Mouse (Mus musculus) left cerebral cortex, adult 9 months (tissue): Measurements from ENCODE around the gene Arhgap5.
"Not testable (repeated sequence)": the region's sequence is repeated elsewhere in the genome, so short reads cannot be mapped to it uniquely, and the experiment has no call there.

Source experiments
- DNase-seq, 2 experiments: peaks; one replicate each; pipeline ENCODE4 v3.0.0; 2022; ENCODE audit warnings: low spot score in 2 of 2

The Arhgap5 gene

DNA sequence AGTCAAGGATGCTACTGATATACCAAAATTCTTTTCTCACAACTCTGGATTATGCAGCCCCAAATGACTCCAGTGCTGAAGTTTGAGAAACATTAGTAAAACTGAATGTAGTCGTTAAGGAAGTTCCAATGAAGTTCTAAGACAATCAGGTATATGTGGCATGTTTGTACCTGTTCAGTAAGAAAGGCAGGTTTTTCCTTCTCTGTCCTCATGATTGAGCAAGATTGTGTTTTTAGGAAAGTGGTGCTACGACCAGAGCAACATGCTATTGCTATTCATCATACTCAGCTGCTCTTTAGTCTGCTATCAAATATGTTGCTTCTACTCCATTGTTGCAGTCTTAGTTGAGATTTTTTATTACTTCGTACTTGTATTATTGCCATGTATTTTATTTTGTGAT lies 26.0 kb downstream of the Arhgap5 start:
- DNase-seq: no peak

DNA sequence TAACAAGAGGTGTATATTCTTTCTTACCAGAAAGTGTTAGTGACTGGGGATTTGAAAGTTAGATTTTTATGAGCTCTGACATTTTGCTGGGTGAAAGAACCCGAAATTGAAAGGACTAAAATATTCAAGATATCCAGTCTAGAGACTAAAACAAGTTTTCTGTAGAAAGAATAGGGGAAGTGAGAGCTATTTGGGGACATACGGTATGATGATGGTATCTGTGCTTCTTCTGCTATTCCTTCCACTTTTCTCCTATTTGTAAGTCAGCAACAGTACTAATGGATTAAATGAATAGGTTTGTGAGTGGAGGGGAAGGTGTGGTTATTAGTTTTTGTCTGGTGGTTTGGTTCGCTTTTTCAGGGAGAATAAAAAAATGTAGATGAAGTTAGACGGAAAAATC lies 37.5 kb downstream of the Arhgap5 start:
- DNase-seq: no peak

DNA sequence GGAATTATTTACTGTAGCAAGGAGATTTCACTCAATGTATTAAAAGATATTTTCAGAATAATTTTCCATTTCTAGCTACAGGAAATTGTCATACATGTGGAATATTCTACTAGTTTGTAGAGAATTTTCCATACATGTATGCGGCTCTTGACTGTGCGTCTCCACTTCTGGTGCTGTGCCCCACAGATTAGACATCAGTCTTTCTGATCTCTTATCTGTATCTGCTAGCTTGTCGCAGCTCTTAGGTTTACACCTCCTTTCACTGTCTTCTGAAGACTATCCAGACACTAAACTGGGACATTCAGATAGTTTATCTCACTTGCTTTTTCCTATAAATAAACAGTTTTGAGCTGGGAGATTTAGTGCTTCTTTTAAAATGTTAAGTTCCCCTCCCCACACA lies 40.8 kb downstream of the Arhgap5 start:
- DNase-seq: no peak

DNA sequence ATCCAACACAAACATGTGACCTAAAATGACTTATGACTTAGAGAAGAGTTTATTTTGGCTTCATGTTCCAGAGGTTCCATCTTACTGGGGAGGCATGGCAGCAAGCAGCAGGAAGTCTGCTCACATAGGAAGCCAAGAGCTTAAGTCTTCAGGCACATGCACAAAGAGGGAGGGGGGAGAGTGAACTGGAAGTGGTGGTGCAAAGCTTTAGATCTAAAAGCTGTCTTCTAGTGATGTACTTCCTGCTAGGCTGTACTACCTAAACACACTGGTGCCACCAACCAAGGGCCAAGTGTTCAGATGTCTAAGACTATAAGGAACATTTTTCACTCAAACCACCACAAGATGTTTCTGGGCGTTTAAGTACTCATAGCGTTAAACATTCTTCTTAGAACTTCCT lies 48.3 kb downstream of the Arhgap5 start:
- DNase-seq: no peak

DNA sequence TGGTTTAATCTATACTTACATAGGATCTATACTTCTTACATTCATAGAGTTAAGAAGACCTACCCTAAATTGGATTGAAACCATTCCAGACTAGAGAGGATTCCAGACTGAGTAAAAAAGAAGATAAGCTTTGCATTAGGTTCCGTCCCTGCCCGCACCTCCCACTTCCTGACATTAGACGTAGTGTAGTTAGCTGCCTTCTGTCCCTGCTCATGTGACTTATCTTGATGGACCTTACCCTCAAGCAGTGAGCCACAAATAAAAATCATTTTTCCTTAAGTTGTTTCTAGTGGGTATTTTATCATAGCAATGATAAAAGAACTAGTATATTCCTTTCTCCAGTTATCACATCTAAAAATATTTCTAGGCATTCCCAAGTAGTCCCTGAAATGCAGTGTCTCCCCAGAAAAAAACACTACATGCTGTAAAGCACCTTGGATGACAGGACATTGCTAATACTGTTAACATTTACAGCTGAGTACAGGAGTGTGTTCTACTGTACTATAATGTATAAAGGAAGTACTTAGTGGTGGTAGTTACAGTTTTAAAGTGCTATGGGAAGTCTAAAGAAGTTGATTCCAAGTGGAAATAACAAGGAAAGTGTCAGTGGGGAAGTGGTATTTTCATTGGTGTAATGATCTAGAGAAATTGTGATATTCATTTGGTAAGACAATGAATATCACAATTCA lies 51.6 kb downstream of the Arhgap5 start:
- DNase-seq: no peak

DNA sequence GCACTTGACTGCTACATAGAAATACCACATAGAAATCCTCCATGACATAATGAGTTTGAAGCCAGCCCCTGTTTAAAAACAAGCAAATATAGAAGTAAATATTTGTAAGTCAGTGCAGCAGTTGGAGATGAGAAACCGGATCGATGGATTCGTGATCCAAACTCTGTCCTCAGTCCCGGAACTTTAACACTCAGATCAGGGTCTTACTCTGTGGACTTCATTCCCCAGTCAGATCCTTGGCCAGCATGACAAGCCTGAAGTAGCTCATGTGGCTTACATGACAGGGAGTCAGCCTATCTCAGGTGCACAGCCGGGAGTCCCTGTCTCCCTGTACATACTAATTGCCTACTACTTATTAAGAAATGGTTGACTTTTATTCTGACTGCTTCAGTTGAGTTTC lies 61.9 kb downstream of the Arhgap5 start:
- DNase-seq: no peak

DNA sequence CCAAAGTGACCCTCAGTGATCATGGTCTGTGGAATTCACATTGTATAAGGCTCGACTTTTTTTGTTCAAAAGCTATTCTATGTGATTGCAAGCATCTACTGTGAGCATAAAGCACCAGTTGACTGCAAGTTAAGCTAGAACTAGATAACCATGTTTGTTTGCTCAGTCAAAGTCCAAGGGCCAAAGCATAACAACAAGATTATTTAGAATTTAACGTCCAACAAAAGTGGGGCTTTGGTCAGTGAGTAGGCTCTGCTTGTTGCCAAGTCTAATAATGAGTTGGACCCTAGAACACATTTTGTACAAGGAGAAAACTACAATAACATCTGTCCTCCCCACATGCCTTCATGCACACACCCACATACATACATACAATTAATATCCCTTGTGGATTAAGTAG lies 69.6 kb downstream of the Arhgap5 start:
- DNase-seq: no peak

DNA sequence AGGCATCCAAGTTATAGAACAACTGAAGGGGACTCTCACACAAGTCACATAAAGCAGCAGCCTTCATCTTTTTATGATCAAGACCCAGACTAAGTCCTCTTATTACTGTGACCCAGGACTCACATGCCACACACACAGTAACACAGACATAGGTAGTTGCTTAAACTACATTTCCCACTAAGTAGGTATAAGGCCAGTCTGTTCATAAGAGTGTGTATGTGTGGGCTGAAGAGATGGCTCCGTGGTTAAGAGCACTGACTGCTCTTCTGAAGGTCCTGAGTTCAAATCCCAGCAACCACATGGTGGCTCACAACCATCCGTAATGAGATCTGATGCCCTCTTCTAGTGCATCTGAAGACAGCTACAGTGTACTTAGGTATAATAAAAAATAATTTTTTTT lies 82.7 kb downstream of the Arhgap5 start:
- not testable (repeated sequence) for DNase-seq

DNA sequence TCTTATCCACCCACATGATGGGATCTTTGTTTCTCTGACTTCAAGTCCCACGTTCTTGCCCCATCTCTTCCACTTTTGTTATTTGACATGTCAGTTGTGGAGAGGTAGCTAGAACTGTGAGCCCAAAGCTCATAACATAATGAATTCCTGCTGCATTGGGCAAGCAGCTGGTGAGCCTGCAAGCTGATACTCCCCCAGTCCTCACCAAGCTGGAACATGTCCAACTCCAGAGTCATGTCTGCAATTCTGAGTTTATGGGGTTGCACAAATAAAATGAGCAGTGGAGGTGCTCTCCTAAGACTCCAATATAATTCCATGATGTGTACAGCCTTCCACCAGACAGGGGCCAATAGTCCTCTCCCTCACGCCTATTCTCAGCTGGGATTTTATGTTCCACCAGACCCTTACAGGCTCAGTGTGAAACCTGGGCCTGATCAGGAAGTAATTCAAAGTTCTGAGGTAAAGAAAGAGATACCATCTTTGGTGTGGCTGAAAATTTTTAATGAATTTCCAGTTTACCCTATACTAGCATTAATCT lies 83.8 kb downstream of the Arhgap5 start:
- no peak for DNase-seq

DNA sequence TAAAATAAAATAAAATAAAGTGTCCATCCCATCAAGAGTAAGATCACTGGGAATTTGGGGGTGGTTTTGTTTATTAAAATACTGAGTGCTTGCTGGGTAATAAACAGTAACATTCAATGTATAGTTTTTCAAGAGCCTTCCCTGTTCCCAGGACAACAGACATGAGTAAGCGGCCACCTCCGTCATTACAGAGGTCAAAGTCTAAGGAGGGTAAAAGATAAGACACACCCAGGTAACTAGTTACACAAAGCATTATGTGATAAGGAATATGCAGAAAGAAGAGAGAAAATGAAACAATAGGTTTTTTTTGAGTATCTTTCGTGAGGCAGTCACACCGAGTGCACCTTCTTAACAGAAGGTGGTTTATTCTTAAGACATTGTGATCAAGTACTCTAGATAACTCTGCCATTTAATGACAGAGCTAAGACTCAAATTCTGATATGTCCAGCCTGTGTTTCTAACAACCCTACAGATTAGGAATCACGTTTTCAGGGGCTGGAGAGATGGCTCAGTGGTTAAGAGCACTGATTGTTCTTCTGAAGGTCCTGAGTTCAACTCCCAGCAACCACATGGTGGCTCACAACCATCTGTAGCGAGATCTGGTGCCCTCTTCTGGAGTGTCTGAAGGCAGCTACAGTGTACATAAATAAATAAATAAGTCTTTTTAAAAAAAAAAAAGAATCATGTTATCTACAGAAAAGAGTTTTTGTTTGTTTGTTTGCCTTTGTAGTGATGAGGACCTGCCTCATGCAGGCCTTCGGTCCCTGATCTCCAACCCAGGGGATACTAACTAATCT lies 91.8 kb downstream of the Arhgap5 start:
- DNase-seq: no peak

DNA sequence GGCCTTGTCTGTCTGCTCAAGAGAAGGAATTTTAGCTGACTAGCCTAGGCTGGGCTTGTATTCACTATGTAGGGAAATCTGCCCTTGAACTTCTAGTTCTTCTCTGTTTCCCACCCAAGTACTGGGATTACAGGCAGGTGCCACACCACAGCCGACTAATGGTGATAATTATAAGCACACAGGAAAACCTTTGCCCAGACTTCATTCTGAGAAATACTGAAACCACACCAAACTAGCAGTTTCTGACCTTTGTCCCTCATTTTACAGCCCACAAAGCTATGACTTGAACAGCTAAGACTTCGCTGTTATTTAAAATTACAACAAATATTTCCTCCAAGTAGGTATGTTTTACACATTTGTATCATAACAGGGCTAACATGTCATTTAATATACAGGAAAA lies 98.7 kb downstream of the Arhgap5 start:
- DNase-seq: no peak

DNA sequence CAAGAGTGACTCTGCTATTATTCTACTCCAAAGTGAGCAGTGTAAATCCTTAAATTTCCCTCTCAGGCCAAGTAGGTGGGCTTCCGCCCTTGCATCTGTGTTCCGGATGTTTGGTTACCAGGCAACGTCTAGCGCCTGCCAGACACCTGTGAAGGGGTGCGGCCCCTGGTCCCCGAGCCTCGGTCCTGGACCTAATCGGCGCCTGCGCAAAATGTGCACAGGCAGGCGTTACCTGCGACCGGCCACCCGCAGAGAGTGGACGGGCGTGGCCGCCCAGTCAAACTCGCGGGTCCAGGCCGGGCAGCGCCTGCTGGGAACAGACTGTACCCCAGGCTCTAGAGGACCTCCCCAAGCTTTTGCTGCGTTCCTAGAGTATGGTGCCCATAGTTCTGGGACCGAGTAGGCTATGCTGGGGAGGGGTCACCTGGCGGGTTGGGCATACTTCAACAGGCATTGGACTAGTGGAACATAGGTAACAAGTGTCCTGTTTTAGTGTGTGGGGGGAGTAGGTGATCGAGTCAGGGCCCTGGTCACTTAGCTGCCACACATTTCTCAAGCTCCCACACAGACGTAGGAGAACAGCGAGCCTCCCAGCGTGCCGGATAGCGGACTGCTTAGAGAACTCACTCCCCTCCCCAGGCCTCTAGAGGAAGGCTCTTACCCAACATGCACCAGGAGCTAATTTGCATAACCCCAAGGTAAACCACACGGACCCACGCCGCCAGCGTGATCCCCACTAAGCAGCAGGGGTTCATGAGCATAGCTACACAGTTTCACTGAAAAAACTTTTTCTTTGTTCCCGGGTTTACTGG lies 99.3 kb downstream of the Arhgap5 start:
- peak; percentile 69 to 88 for DNase-seq

DNA sequence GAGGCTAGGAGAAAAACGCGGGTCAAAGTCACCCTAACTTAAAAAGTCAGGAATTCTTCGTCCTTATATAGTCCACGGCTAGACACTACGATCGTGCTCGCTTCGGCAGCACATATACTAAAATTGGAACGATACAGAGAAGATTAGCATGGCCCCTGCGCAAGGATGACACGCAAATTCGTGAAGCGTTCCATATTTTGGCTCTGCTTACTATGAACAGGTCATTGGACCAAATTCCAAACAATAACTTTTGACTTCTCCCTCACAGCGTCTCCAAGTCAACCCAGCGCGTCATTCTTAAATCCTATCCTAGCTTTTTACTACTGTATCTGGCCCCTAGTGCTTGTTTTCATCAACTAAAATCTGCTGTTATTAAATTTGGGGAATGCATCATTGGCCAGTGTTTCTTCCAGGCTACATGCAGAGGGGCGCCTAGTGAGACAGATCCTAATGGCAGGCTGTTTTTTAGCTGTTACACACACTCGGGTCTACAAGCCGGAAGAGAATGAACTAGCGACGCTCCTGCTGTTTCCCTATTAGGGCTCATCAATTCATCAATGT lies 100.0 kb downstream of the Arhgap5 start:
- peak; percentile 76 to 85 for DNase-seq

DNA sequence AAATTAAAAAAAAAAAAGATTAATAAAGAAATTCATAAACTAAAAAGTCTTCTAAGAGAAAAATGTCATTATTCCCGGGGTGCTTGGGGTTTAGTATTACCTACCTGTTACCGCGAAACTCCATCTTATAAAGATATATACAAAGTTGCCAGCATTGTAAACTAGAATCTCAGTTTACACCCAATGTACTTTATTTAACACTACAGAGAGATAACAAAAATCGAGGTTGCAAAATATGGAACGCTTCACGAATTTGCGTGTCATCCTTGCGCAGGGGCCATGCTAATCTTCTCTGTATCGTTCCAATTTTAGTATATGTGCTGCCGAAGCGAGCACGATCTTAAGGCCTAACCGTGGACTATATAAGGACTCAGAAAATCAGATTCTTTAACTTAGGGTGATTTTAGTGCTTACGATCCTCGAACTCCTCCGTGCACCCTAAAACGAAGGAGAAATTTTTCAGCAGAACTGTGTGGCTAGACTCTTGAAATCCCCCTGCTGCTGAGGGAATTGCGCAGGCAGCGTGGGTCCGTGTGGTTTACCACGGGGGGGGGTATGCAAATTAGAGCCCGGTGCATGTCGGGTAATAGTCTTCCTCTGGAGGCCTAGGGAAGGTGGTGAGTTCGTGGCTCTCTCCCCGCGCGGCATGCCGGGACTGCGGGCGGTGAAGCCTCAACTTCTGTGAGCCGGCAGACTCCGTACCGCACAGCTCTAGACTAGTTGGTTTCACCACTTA lies 100.7 kb downstream of the Arhgap5 start:
- DNase-seq: peak; percentile 81 to 93

DNA sequence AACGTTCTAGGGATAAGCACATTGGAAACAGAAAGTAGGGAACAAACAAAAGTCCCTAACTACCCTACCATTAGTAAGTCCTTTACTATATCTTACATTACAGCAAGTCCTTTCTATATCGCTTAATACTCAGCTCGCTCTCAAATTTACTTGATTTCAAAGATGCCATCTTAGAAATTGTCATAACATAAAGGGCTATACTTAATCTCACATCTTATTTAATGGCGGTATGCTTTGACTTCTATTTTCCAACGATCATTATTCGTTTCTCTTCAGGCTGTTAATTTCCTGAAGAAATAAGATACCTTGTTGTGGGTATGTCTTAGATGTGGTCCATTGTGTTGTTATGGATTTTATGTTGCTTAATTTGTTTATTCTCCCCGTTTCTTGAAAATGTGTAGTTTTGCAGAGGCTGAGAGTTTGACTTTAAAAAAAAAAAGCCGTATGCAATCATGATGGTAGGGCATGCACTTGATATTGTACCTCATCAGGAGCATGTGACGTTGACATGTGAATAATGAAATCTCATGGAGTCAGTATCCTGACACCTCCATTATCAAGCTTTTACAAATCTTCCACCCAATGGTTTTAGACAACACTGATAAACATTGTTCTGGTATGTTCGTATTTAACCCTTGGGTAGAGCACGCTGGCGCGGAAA lies 101.3 kb downstream of the Arhgap5 start:
- DNase-seq: no peak

DNA sequence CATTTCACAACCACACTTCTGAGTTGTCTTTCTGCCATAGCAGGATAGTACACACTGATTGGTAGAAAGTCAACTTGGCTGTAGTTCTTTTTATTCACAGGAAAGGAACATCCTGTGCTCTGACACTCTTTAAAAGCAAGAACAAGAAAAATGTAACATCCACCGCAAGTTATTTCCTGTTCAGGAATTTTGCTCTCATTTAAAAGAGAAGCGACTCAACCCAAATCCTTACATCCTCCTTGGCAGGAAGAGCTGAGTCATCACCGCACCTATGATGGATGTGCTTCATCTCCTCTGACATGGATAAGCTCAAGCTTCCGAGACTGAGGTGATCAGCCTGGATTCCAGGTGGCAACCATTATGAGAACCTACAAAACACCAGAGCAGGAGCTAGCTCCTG lies 103.6 kb downstream of the Arhgap5 start:
- no peak for DNase-seq

DNA sequence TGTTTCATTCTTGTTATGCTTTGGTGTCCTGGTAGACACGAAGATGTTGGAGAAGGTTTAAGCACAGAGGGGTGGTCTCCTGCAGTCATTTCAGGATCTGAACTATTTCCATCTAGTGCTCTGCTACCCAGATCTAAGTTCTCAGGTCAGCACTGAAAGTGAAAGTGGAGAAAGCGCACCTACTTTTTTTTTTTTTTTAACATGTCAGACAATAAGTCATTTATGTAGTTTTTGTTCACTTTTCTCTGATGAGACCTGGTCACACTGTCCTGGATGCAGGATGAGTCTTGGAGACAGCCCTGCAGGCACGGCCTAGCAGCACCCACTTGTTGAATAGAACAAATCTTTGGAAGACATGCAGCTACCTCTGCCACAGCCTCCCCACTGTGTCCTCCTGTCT lies 111.9 kb downstream of the Arhgap5 start:
- no peak for DNase-seq

DNA sequence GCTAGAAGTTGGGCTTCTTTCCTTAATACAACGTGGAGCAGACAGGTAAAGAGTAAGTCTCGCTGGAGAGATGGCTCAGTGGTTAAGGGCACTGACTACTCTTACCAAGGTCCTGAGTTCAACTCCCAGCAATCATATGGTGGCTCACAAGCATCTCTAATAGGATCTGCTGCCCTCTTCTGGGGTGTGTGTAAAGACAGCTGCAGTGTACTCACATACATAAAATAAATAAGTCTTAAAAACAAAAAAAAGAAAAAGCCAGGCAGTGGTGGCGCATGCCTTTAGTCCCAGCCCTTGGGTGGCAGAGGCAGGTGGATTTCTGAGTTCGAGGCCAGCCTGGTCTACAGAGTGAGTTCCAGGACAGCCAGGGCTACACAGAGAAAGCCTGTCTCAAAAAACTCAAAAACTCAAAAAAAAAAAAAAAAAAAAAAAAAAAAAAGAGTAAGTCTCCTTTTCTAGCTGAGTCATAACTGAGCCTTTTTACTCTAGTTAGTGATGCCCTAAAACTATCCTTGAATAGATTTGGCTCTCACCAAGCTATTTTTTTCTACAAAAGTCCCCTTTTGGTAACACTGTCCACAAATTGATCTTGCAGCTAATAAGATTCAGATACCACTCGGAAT lies 114.8 kb downstream of the Arhgap5 start:
- DNase-seq: no peak

DNA sequence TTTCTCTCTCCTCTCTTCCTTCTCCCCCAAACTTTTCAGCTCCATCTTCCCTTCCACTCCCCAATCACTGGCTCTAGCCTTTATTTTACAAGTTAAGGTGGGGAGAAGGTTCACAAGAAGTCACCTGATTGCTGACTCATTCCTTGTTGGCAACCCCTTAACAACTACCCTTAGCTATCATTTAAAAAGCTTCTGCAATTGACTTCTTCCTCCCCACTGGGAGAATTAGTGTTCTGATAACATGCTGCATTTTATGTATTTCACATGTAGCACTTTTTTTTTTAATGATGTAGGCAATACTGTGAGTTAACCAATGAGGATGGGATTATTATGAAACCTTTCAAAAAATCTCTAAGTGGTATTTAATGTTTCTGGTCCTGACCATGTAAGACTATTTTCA lies 115.9 kb downstream of the Arhgap5 start:
- no peak for DNase-seq
